Mouse (Mus musculus) C2C12 (cell line): Measurements from ENCODE around the gene Pdzrn4. TPM values are rescaled to one million over a fixed set of nuclear protein-coding genes. Genes with fewer than 3 reads are reported as not detected.

Source experiments
- H3K27me3 ChIP-seq: one replicate; pipeline ENCODE4 v1.6.1; 2011; ENCODE audit not compliant: control insufficient read depth, insufficient read depth, insufficient read length
- H3K36me3 ChIP-seq: one replicate; pipeline ENCODE4 v1.6.1; 2011; ENCODE audit not compliant: control insufficient read depth, insufficient read depth
- H3K4me3 ChIP-seq: one replicate; pipeline ENCODE4 v1.5.1; 2011; ENCODE audit warnings: mild to moderate bottlenecking, control low read depth; ENCODE audit not compliant: poor library complexity, insufficient read depth, severe bottlenecking
- H3K79me2 ChIP-seq: one replicate; pipeline ENCODE4 v1.6.1; 2011; ENCODE audit not compliant: control insufficient read depth, insufficient read depth
- H3K79me3 ChIP-seq: one replicate; pipeline ENCODE4 v1.6.1; 2011; ENCODE audit warnings: low read depth, control low read depth
- H3ac ChIP-seq: one replicate; pipeline ENCODE3; 2011; ENCODE audit warnings: low read depth; ENCODE audit not compliant: control insufficient read depth, insufficient read length
- CEBPB ChIP-seq: IDR thresholded peaks from one replicate; pipeline ENCODE4 v1.6.1; 2011; ENCODE audit warnings: low read depth, mild to moderate bottlenecking, control low read depth, moderate library complexity
- CTCF ChIP-seq: IDR thresholded peaks from one replicate; pipeline ENCODE4 v1.5.1; 2011; ENCODE audit not compliant: control insufficient read depth, insufficient read depth, insufficient read length
- FOSL1 ChIP-seq: IDR thresholded peaks from one replicate; pipeline ENCODE4 v1.8.0; 2011; ENCODE audit warnings: mild to moderate bottlenecking, low read length; ENCODE audit not compliant: poor library complexity, insufficient read depth, severe bottlenecking
- MAX ChIP-seq: IDR thresholded peaks from one replicate; pipeline ENCODE4 v1.6.1; 2011; ENCODE audit warnings: mild to moderate bottlenecking, control low read depth
- MYOD1 ChIP-seq: IDR thresholded peaks from one replicate; pipeline ENCODE4 v1.6.1; 2011; ENCODE audit warnings: low read depth; ENCODE audit not compliant: control insufficient read depth, insufficient read length
- MYOG ChIP-seq: IDR thresholded peaks from one replicate; pipeline ENCODE4 v1.6.1; 2011; ENCODE audit not compliant: control insufficient read depth, insufficient read length; ENCODE audit errors: extremely low read depth
- USF1 ChIP-seq: IDR thresholded peaks from one replicate; pipeline ENCODE4 v1.6.1; 2011; ENCODE audit warnings: low read depth, mild to moderate bottlenecking, control low read depth, moderate library complexity
- polyA plus RNA-seq: library from polyadenylated mRNA; unstranded; fragments of >200 nt; fragmentation: generic; extraction: Trizol; gene quantifications from one replicate; pipeline ENCODE4 v1.2.1, GENCODE M21; 2012; ENCODE audit warnings: missing spikeins

Pdzrn4 gene
- polyA plus RNA-seq, 1 experiment, result 0.01 TPM

DNA sequence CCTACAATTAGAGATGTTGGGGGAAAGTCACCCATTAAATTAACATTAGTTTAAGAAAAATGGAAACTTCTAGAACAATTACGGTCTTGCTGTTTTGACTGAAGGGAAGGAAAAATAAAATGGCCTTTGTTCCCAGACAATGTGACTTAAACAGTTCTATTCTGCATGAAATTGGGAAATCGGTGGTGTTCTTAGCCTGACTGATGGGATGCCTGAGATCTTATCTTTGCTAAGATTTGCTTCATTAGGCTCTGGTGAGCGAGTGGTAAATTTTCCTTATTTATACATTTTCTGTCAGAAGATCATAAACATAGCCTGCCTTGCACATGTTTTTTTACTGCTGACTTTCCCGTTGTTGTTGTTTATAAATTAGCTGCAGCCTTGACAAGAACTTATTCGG, 225.6 kb downstream of the Pdzrn4 start:
- TF ChIP-seq MYOG (no peak), MAX (no peak), CTCF (no peak), FOSL1 (no peak), USF1 (no peak), MYOD1 (no peak), CEBPB (no peak)
- Histone ChIP-seq H3K4me3 (no peak overlapping the region), H3K79me3 (no peaks in the 10 kb centered on the region), H3K79me2 (no peaks in the 10 kb centered on the region), H3K27me3 (no peaks in the 10 kb centered on the region), H3K36me3 (no peaks in the 10 kb centered on the region), H3ac (no peak overlapping the region)

DNA sequence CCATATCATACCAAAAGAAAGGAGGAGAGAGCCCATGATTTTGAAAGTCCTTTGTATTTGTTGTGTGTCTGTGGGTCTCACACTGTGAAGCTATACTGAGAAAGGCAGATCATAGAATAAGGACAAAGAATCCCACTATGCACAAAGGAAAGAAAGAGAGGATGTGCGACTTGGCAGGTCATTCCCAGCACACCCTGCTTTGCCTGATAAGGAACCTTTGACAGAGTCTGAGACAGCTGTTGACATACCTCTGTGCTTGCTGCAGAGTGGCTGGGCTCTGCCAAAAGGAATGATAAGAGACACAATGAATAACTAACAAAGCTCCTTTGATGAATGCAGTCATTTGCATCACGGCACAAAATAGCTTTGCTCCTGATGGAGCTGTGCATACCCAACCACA, 232.5 kb downstream of the Pdzrn4 start:
- TF ChIP-seq USF1 (no peak), MYOG (no peak), CEBPB (no peak), FOSL1 (no peak), MYOD1 (no peak), MAX (no peak), CTCF (no peak)
- no peaks in the 10 kb centered on the region for H3K79me2 ChIP-seq
- H3ac ChIP-seq, result no peak overlapping the region
- no peak overlapping the region for H3K4me3 ChIP-seq
- no peaks in the 10 kb centered on the region for H3K36me3 ChIP-seq
- no peaks in the 10 kb centered on the region for H3K79me3 ChIP-seq
- H3K27me3 ChIP-seq, result no peaks in the 10 kb centered on the region

DNA sequence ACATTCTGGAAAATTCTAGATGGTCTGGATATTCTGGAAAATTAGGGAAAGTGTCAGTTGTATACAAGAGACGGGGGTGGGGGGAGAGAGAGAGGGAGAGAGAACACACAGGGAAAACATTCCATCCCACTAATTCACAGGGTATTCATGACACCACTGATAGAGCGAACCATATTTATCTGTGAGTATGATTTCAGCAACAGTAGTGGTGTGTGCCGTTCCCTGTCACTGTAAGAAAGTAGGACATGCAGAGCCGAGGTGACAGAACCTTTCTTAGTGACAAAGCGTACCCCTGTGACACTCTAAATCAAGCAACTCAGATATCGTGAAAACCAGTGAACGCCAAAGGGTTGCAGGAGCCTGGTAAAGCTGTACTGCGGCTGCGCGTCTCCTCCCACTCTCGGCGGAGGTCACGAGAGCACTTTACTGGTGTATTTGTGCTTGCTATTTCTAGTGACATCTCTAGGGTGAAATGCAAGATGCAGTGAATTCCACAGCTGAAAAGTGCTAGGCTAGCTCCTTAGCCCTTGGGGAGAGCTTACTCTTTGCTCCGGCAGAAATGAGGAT, 237.4 kb downstream of the Pdzrn4 start:
- Histone ChIP-seq H3K36me3 (no peaks in the 10 kb centered on the region), H3ac (no peak overlapping the region), H3K79me2 (no peaks in the 10 kb centered on the region), H3K79me3 (no peaks in the 10 kb centered on the region), H3K4me3 (no peak overlapping the region), H3K27me3 (no peaks in the 10 kb centered on the region)
- TF ChIP-seq CEBPB (no peak), MYOD1 (no peak), MYOG (no peak), MAX (no peak), CTCF (no peak), FOSL1 (no peak), USF1 (no peak)

DNA sequence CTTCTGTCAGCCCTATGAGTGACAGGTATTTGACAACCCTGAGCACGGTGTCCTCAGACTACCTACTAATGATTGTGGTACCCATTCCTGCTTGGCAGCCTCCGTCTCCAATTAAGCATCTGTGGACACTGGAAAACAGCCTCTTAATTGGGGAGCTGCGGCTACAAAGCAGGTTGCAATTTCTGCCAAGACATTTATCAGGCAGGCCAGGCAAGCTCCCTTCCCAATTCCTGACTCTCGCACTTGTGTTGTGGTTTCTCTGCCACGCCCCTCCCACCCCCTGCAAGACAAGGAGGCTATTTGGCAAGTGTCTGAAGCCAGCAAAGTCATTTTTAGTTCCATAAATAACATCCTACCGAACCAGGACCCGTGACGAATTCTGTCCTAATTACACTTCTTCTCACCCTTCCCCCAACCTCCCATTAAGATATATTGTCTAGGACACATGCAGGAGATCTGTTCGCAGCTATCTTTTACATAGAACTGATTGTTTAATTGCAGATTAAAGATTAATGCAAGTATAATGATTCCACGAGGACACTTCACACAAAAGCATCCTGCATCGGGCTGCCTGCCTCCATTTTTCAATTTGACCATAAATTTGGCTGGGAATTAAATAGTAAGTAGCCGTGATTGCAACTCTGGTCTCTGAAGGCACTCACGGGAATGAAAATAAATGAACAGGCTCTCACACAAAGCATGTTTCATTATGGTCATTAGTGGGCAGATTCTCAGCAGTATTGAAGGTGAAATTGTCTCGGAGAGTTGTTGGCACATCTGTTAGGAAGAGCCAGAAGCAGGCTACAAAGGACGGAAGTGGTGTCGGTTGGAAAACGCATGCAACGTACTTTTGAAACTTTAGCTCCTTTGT, 243.8 kb downstream of the Pdzrn4 start:
- Histone ChIP-seq H3K27me3 (no peaks in the 10 kb centered on the region), H3K79me2 (no peaks in the 10 kb centered on the region), H3K79me3 (no peaks in the 10 kb centered on the region), H3K36me3 (no peaks in the 10 kb centered on the region), H3ac (no peak overlapping the region), H3K4me3 (no peak overlapping the region)
- TF ChIP-seq MYOG (no peak), CTCF (no peak), USF1 (no peak), FOSL1 (no peak), MAX (no peak), CEBPB (no peak), MYOD1 (no peak)

DNA sequence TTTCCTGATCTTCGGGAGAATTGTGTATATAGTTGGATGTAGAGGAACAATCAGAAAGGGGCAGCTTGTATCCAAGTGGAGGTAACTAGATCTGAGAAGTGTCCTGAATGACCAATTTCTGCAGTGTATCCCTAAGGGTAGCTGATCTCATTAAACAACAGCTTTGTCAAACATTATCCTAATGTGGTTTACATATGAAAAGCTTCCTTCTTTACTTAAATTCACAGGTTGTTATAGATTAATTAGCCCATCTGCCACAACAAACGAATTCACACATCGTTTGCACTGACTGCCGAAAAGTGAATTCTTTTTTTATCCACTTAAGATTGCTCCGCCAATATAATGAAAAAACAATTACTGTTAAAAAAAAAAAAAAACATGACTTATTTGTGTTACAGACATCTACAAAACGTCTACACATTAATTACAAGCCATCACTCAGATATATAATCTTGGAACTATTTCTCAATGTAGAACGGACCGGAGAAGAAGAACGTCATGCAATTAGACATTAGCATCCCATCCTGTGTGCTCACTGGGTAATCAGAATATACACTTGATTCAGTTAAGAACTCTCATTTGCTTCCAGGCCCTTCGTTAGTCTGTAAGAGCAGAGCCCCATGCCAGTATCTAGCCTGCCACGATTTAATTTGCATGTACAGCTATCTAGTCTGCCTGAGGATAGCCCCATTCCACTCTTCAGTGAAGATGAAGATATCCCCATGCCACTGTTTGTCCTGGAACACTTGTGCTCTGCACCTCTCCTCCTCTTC, 274.8 kb downstream of the Pdzrn4 start:
- H3K79me3 ChIP-seq, result no peaks in the 10 kb centered on the region
- H3K79me2 ChIP-seq, result no peaks in the 10 kb centered on the region
- H3K4me3 ChIP-seq, result no peak overlapping the region
- H3ac ChIP-seq, result no peak overlapping the region
- H3K36me3 ChIP-seq, result no peaks in the 10 kb centered on the region
- TF ChIP-seq MYOG (no peak), CTCF (no peak), MYOD1 (no peak), MAX (no peak), CEBPB (no peak), FOSL1 (no peak), USF1 (no peak)
- no peaks in the 10 kb centered on the region for H3K27me3 ChIP-seq
